Mouse (Mus musculus): ENCODE measurements around the gene Eno3.

Gene Eno3

GRCm38 (mm10) chr11:70644564-70645103 lies 12.4 kb upstream of the Eno3 start:
- no peak for DNase-seq (ENCODE audit: low read depth)

- DNase-seq (ENCODE audit: low read depth) = no peak
These were observed 11.3 kb upstream of the Eno3 start for GRCm38 (mm10) chr11:70645461-70646258.

- no peak for DNase-seq (ENCODE audit: low read depth)
These were observed 10.8 kb upstream of the Eno3 start for GRCm38 (mm10) chr11:70646259-70646555.

GRCm38 (mm10) chr11:70646691-70647650 lies 10.0 kb upstream of the Eno3 start, which contains the start of the genes Rnf167 and Slc25a11:
TSS of gene Rnf167 (plus strand) at chr11:70647235.
TSS of gene Slc25a11 (minus strand) at chr11:70647479.
- DNase-seq (ENCODE audit: low read depth) = peak; percentile 95

GRCm38 (mm10) chr11:70647716-70648420 lies 9.1 kb upstream of the Eno3 start:
- DNase-seq (ENCODE audit: low read depth) = no peak

- no peak for DNase-seq (ENCODE audit: low read depth)
These were observed 8.5 kb upstream of the Eno3 start for GRCm38 (mm10) chr11:70648512-70648911.

- DNase-seq (ENCODE audit: low read depth) = no peak
These were observed 7.7 kb upstream of the Eno3 start for GRCm38 (mm10) chr11:70649185-70649734.

- DNase-seq (ENCODE audit: low read depth) = no peak
These were observed 6.5 kb upstream of the Eno3 start for GRCm38 (mm10) chr11:70650322-70651175.

GRCm38 (mm10) chr11:70651391-70651790 lies 5.6 kb upstream of the Eno3 start:
- no peak for DNase-seq (ENCODE audit: low read depth)

- no peak for DNase-seq (ENCODE audit: low read depth)
These were observed 4.7 kb upstream of the Eno3 start for GRCm38 (mm10) chr11:70652029-70652883.

GRCm38 (mm10) chr11:70652884-70653344 lies 4.1 kb upstream of the Eno3 start:
- no peak for DNase-seq (ENCODE audit: low read depth)

- DNase-seq (ENCODE audit: low read depth) = no peak
These were observed 3.4 kb upstream of the Eno3 start for GRCm38 (mm10) chr11:70653345-70654197.

GRCm38 (mm10) chr11:70654198-70654922 lies 2.6 kb upstream of the Eno3 start, which contains the start of gene Pfn1:
TSS of gene Pfn1 (minus strand) at chr11:70654644.
- no peak for DNase-seq (ENCODE audit: low read depth)

- DNase-seq (ENCODE audit: low read depth) = no peak
These were observed 2.0 kb upstream of the Eno3 start for GRCm38 (mm10) chr11:70654923-70655570.

GRCm38 (mm10) chr11:70655571-70656455 lies 1.2 kb upstream of the Eno3 start:
- no peak for DNase-seq (ENCODE audit: low read depth)

- no peak for DNase-seq (ENCODE audit: low read depth)
These were observed 510 bp upstream of the Eno3 start for GRCm38 (mm10) chr11:70656456-70656927.

All from fibroblast of lung, adult 2 months (primary cell).